Mouse (Mus musculus): Measurements from ENCODE around the gene Rpn2. TPM values are rescaled to one million over a fixed set of nuclear protein-coding genes. Genes with fewer than 3 reads are reported as not detected.

The Rpn2 gene
- total and polyA plus RNA-seq, 2 experiments from 2014 or later, result 184 to 198 TPM

DNA sequence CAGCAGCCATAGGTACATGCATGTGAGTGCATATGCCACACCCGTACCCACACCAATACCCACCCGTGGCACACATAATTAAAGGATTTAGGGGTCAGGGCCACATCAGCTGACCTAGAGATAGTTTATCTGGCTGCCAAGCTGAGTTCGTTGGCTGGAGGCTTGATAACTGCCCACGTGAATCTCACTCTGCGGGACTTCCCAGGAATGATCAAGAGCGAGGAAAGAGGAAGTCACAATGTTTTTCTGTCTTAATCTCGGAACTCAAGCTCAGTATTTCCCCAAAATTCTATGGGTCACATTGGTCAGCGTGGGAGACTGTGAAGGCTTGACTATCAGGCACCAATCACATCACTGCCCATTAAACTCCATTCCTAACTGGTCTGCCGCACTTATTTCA lies 87.9 kb downstream of the Rpn2 start:
- no peak for DNase-seq
- H3K9ac ChIP-seq, result peak overlapping the region; percentile 92; the same call in 1 of the 2 replicates
- peak overlapping the region; percentile 80 for H3K4me2 ChIP-seq (ENCODE audit: low read depth)
- no peak overlapping the region for H3K4me3 ChIP-seq (ENCODE audit: low read depth, low read length)
- TF ChIP-seq CTCF (IDR thresholded peaks at IDR 0.05; ENCODE audit: low read depth), result no peak
- no peaks in the 10 kb centered on the region for H3K9me3 ChIP-seq (ENCODE audit: low read length)
- H3K36me3 ChIP-seq (ENCODE audit: insufficient read depth), result no peaks in the 10 kb centered on the region
- peak overlapping the region; percentile 91; the same call in 1 of the 2 replicates for H3K27ac ChIP-seq (ENCODE audit: low read depth, low read length)
- no peak for ATAC-seq
- H3K27me3 ChIP-seq (ENCODE audit: insufficient read depth, low read length), result no peaks in the 10 kb centered on the region
- peaks cover 10% of the 10 kb centered on the region; the same call in 1 of the 2 replicates for H3K4me1 ChIP-seq (ENCODE audit: insufficient read depth)
- WGBS, result 86% methylated on average over 9 of the region's 9 CpGs

DNA sequence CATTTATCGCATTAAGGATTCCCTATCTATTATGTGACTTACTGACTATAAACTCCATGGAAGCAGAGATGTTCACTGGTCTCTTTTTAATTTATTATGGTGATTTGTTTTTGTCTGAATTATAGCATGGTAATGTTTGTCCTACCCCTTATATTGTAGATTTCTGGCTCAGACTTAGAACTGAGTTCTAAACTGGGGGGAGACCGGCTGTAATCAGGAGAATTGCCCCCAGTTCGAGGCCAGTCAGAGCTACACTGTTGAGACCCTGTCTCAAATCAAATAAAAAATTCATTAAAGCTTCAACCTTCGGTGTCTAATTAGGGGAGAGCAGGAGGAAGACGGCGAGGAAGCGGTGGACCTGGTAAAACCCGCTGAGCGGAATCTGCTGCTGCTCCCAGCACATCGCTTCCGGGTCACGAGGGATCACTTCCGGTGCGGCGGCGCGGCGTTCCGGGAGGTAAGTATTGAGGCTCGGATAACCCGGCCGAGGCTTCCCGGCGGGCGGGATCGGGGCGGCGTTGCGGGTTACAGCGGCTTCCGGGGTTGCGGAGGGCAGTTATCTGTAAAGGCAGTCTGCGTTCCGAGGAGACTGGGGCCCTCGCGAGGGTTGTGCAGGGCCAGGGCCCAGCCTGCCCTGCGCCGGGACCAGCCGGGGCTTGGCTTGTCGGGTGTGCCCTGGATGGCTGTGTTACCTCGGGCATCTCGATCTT lies 88.5 kb downstream of the Rpn2 start, which contains the start of gene Manbal:
TSS of gene Manbal (plus strand) at position 411 of the 710 bp plus-strand sequence.
- no peaks in the 10 kb centered on the region for H3K9me3 ChIP-seq (ENCODE audit: low read length)
- ATAC-seq (peak; percentile 97), DNase-seq (peak; percentile 93)
- peak within 1 kb of the TSS; percentile 92 for H3K9ac ChIP-seq
- peak within 1 kb of the TSS; percentile 76 for H3K4me3 ChIP-seq (ENCODE audit: low read depth, low read length)
- peaks cover 10% of the 10 kb centered on the region; the same call in 1 of the 2 replicates for H3K4me1 ChIP-seq (ENCODE audit: insufficient read depth)
- peak within 1 kb of the TSS; percentile 80 for H3K4me2 ChIP-seq (ENCODE audit: low read depth)
- H3K27me3 ChIP-seq (ENCODE audit: insufficient read depth, low read length), result no peaks in the 10 kb centered on the region
- 4% methylated on average over 42 of the region's 42 CpGs for WGBS
- H3K36me3 ChIP-seq (ENCODE audit: insufficient read depth), result no peaks in the 10 kb centered on the region
- peak within 1 kb of the TSS; percentile 91 for H3K27ac ChIP-seq (ENCODE audit: low read depth, low read length)
- no peak for TF ChIP-seq CTCF (IDR thresholded peaks at IDR 0.05; ENCODE audit: low read depth)

DNA sequence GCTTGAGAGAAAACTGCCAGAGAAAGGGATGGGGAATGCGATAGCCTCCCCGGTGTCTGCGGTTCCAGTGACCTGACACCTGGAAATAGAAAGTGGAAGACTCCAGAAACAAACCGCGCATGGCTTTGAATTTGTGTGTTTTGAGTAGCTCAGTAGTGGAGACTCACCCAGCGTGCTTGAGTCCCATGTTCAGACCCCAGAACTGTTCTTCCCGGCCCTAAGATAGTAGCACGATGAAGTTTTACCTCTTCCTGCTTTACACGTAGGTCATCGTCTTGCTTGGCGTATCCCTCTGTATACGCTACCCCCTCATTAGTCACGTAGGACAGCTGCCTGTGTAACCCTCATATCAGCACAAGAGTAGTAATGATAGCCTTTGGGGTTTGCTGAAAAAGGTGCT lies 89.2 kb downstream of the Rpn2 start:
- Histone ChIP-seq H3K9me3 (ENCODE audit: low read length) (no peaks in the 10 kb centered on the region), H3K27me3 (ENCODE audit: insufficient read depth, low read length) (no peaks in the 10 kb centered on the region), H3K4me3 (ENCODE audit: low read depth, low read length) (peak overlapping the region; percentile 76), H3K4me1 (ENCODE audit: insufficient read depth) (peaks cover 10% of the 10 kb centered on the region; the same call in 1 of the 2 replicates), H3K27ac (ENCODE audit: low read depth, low read length) (peak overlapping the region; percentile 91), H3K36me3 (ENCODE audit: insufficient read depth) (no peaks in the 10 kb centered on the region), H3K4me2 (ENCODE audit: low read depth) (peak overlapping the region; percentile 80), H3K9ac (peak overlapping the region; percentile 92)
- TF ChIP-seq CTCF (IDR thresholded peaks at IDR 0.05; ENCODE audit: low read depth), result no peak
- WGBS, result 7% methylated on average over 13 of the region's 13 CpGs
- no peak for ATAC-seq
- no peak for DNase-seq

DNA sequence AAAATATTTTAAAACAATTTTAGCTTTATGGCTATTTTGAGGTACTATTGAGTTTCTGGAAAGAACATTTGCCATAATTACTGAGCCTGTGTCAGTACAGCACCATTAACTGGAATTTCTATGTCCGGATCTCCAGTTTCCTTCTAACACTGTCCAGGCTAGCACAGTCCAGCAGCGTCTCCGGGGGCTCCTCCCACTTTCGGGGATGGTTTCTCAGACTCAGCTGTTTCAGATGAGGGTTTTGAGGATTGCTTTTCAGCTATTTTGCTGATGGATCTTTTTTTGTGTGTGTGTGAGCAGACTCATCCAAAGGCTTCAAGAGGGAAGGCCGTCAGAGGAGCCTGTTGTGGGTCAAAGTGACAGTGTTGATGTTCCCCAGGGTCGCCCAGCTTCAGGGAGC lies 92.9 kb downstream of the Rpn2 start:
- Histone ChIP-seq H3K27ac (ENCODE audit: low read depth, low read length) (no peak overlapping the region), H3K4me1 (ENCODE audit: insufficient read depth) (peaks cover 17% of the 10 kb centered on the region), H3K36me3 (ENCODE audit: insufficient read depth) (no peaks in the 10 kb centered on the region; the same call in 1 of the 2 replicates), H3K4me2 (ENCODE audit: low read depth) (no peak overlapping the region), H3K27me3 (ENCODE audit: insufficient read depth, low read length) (no peaks in the 10 kb centered on the region), H3K9ac (no peak overlapping the region), H3K4me3 (ENCODE audit: low read depth, low read length) (no peak overlapping the region), H3K9me3 (ENCODE audit: low read length) (no peaks in the 10 kb centered on the region)
- no peak for DNase-seq
- WGBS, result 80% methylated on average over 6 of the region's 6 CpGs
- no peak for ATAC-seq
- TF ChIP-seq CTCF (IDR thresholded peaks at IDR 0.05; ENCODE audit: low read depth), result no peak

DNA sequence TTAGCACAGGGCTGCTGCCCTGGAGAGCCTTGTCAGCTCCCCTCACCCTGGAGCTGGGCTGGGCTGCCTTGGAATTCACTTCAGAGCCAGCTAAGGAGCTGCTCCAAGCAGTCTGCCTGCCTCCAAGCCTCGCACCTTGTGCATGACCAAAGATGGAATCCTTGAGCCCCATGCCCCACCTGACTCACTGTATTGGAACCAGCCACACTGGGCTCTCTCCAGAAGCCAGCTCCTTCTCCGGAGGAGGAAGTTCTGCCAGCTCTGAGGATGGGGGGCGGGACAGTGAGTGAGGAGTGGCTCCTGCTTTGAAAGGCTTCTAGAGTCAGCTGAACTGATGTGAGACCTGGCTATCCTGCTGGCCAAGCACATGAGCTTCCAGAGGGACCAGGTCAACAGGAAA lies 94.9 kb downstream of the Rpn2 start:
- no peak for TF ChIP-seq CTCF (IDR thresholded peaks at IDR 0.05; ENCODE audit: low read depth)
- Histone ChIP-seq H3K27me3 (ENCODE audit: insufficient read depth, low read length) (no peaks in the 10 kb centered on the region), H3K4me1 (ENCODE audit: insufficient read depth) (peaks cover 10% of the 10 kb centered on the region), H3K4me3 (ENCODE audit: low read depth, low read length) (no peak overlapping the region), H3K4me2 (ENCODE audit: low read depth) (no peak overlapping the region), H3K36me3 (ENCODE audit: insufficient read depth) (no peaks in the 10 kb centered on the region; the same call in 1 of the 2 replicates), H3K9me3 (ENCODE audit: low read length) (no peaks in the 10 kb centered on the region), H3K27ac (ENCODE audit: low read depth, low read length) (no peak overlapping the region), H3K9ac (no peak overlapping the region)
- WGBS, result 85% methylated on average over 3 of the region's 3 CpGs
- ATAC-seq (no peak), DNase-seq (no peak)

DNA sequence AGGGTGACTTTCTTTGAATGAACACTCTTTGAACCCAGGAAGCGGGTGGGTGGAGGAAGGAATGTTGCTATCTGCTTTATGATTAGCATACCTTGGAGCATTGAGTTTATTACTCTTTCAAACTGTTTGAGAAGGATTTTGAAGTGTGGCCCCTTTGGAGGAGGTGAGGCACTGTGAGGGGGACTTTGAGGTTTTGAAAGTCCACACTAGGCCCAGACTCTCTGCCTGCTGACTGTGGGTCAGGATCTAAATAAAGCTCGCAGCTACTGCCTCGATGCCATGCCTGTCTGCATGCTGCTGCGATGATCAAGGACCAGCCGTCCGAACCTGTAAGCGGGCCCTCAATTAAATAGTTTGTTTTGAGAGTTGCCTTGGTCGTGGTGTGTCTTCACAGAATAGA lies 96.2 kb downstream of the Rpn2 start:
- Histone ChIP-seq H3K36me3 (ENCODE audit: insufficient read depth) (peaks cover 9% of the 10 kb centered on the region; the same call in 1 of the 2 replicates), H3K4me3 (ENCODE audit: low read depth, low read length) (no peak overlapping the region), H3K9me3 (ENCODE audit: low read length) (no peaks in the 10 kb centered on the region), H3K27me3 (ENCODE audit: insufficient read depth, low read length) (no peaks in the 10 kb centered on the region), H3K4me2 (ENCODE audit: low read depth) (no peak overlapping the region), H3K4me1 (ENCODE audit: insufficient read depth) (peaks cover 10% of the 10 kb centered on the region), H3K27ac (ENCODE audit: low read depth, low read length) (no peak overlapping the region), H3K9ac (no peak overlapping the region)
- DNase-seq (no peak), ATAC-seq (no peak)
- no peak for TF ChIP-seq CTCF (IDR thresholded peaks at IDR 0.05; ENCODE audit: low read depth)
- WGBS, result 58% methylated on average over 8 of the region's 8 CpGs

Other genes starting within 250 kb of the Rpn2 start
- gene Soga1, start 199.8 kb upstream of the Rpn2 start, total RNA-seq (2014; rRNA removed), result 80.5 and 93.7 TPM in 2 replicates
- 3.1 and 3.9 TPM in 2 replicates for gene Soga1, start 199.8 kb upstream of the Rpn2 start, polyA plus RNA-seq (2015; fragmentation: Nextera tagmentation; extraction: Ambion mirVana)
- not detected in 2 replicates for gene Tldc2, start 192.0 kb upstream of the Rpn2 start, total RNA-seq (2014; rRNA removed)
- not detected in 2 replicates for gene Tldc2, start 192.0 kb upstream of the Rpn2 start, polyA plus RNA-seq (2015; fragmentation: Nextera tagmentation; extraction: Ambion mirVana)
- gene Samhd1, start 143.8 kb upstream of the Rpn2 start, total RNA-seq (2014; rRNA removed), result 11.3 and 18.5 TPM in 2 replicates
- gene Samhd1, start 143.8 kb upstream of the Rpn2 start, polyA plus RNA-seq (2015; fragmentation: Nextera tagmentation; extraction: Ambion mirVana), result 6.6 and 8.0 TPM in 2 replicates
- 5.9 and 10.4 TPM in 2 replicates for gene Rbl1, start 74.5 kb upstream of the Rpn2 start, total RNA-seq (2014; rRNA removed)
- gene Rbl1, start 74.5 kb upstream of the Rpn2 start, polyA plus RNA-seq (2015; fragmentation: Nextera tagmentation; extraction: Ambion mirVana), result 3.1 and 4.2 TPM in 2 replicates
- 0.38 and 1.2 TPM in 2 replicates for gene Mroh8, start 532 bp downstream of the Rpn2 start, total RNA-seq (2014; rRNA removed)
- 0.23 and 0.65 TPM in 2 replicates for gene Mroh8, start 532 bp downstream of the Rpn2 start, polyA plus RNA-seq (2015; fragmentation: Nextera tagmentation; extraction: Ambion mirVana)
- 1.5 and 1.7 TPM in 2 replicates for gene Ghrh, start 68.5 kb downstream of the Rpn2 start, total RNA-seq (2014; rRNA removed)
- 0.74 and 2.8 TPM in 2 replicates for gene Ghrh, start 68.5 kb downstream of the Rpn2 start, polyA plus RNA-seq (2015; fragmentation: Nextera tagmentation; extraction: Ambion mirVana)
- gene Manbal, start 88.6 kb downstream of the Rpn2 start, total RNA-seq (2014; rRNA removed), result 69.9 and 73.6 TPM in 2 replicates
- gene Manbal, start 88.6 kb downstream of the Rpn2 start, polyA plus RNA-seq (2015; fragmentation: Nextera tagmentation; extraction: Ambion mirVana), result 139 TPM in 2 replicates
- 96.0 and 124 TPM in 2 replicates for gene Src, start 139.4 kb downstream of the Rpn2 start, total RNA-seq (2014; rRNA removed)
- gene Src, start 139.4 kb downstream of the Rpn2 start, polyA plus RNA-seq (2015; fragmentation: Nextera tagmentation; extraction: Ambion mirVana), result 22.8 and 29.1 TPM in 2 replicates